Mouse (Mus musculus): ENCODE data around the gene Ogg1.

- no peak for TF ChIP-seq POLR2A (IDR thresholded peaks at IDR 0.05; ENCODE audit: extremely low read depth, insufficient read depth, low read length)
- no peak for TF ChIP-seq CTCF (IDR thresholded peaks at IDR 0.05; ENCODE audit: extremely low read depth, insufficient read depth, low read length)
These were observed 39.5 kb upstream of the Ogg1 start for GRCm38 (mm10) chr6:113287236-113287635.
